ENCODE assay signal across 8 mouse cellular contexts in genomic region chr6:5298092-5298554, GRCm38 (mm10). TPM values are rescaled to one million over a fixed set of nuclear protein-coding genes. Genes with fewer than 3 reads are reported as not detected.
DNase-seq lines count a peak whose midpoint lies in the region; ATAC-seq and TF ChIP-seq lines count a peak whose summit lies in the region.

TSS of gene Pon2 (minus strand) at chr6:5298455.

- H3K4me3 ChIP-seq in CH12.LX (replicated peaks in 1 of 3; ENCODE audit: low read depth in 2 of 3, low read length in 2 of 3, poor library complexity in 1 of 3): peak within 1 kb of the TSS; percentile 65 to 69 (median 67)
- H3K4me3 ChIP-seq in forebrain, embryonic 14.5 days (ENCODE audit: low read depth, low read length): peak within 1 kb of the TSS; percentile 57
- H3K4me3 ChIP-seq in lung, embryonic 15.5 days: peak within 1 kb of the TSS; percentile 63
- H3K4me3 ChIP-seq in olfactory bulb, adult 2 months (ENCODE audit: insufficient read depth, low read depth, low read length): peak within 1 kb of the TSS; percentile 62

- H3K4me2 ChIP-seq in CH12.LX (ENCODE audit: insufficient read depth, low read depth, poor library complexity, severe bottlenecking): peak within 1 kb of the TSS; percentile 85
- peak within 1 kb of the TSS; percentile 88 for H3K4me2 ChIP-seq in forebrain, embryonic 14.5 days (ENCODE audit: low read length)
- peak within 1 kb of the TSS; percentile 74 for H3K4me2 ChIP-seq in lung, embryonic 15.5 days

- TF ChIP-seq EP300 in CH12.LX (IDR thresholded peaks at IDR 0.05; ENCODE audit: low read length): no peak

- dilution Hi-C loops in CH12.LX (cut with MboI; ENCODE audit: extremely low pct_ligation_motif_present, extremely low pct_unique_long_range_greater_than_20kb, low sequenced_read_pairs): no loop called here

- DNase-seq in CH12.LX (ENCODE audit: extremely low read depth): peak; percentile 70
- DNase-seq in brain, adult 2 months (ENCODE audit: low read depth, low spot score): peak; percentile 55
- peak; percentile 81 for DNase-seq in forebrain, embryonic 14.5 days (ENCODE audit: low spot score)
- peak; percentile 89 to 92 for DNase-seq in heart, postnatal 14 days
- no peak for DNase-seq in large intestine, adult 2 months (ENCODE audit: low read depth, low spot score)
- peak; percentile 90 for DNase-seq in thymus, postnatal 14 days

- no peak for TF ChIP-seq CTCF in CH12.LX (conservative IDR thresholded peaks at IDR 0.05 in 1 of 2, IDR thresholded peaks at IDR 0.05 in 1 of 2; ENCODE audit: low read depth in 2 of 2, low read length in 2 of 2)
- TF ChIP-seq CTCF in olfactory bulb, adult 2 months (IDR thresholded peaks at IDR 0.05; ENCODE audit: insufficient read depth, low read depth, low read length): no peak

- intact Hi-C loops in heart, postnatal 14 days (cut with DNase I): loop anchor here (5.0 kb wide), 2 partner anchors 41 to 84 kb away; partner anchors contain the start of genes Asb4 and Pon3

- ATAC-seq in forebrain, embryonic 14.5 days: peak; percentile 92
- ATAC-seq in lung, embryonic 15.5 days (ENCODE audit: borderline replicate concordance, extremely low read depth, low FRiP score, low TSS enrichment): peak; percentile 95

- in situ Hi-C loops in CH12.LX (cut with MboI; ENCODE audit: low pct_ligation_motif_present, low pct_unique_long_range_greater_than_20kb, low sequenced_read_pairs): no loop called here

- no peak; the same call in 1 of the 2 replicates for TF ChIP-seq RAD21 in CH12.LX (IDR thresholded peaks at IDR 0.05; ENCODE audit: low read depth, low read length)

- H3K4me1 ChIP-seq in CH12.LX (ENCODE audit: control insufficient read depth in 1 of 2, insufficient read depth in 2 of 2): peaks cover 20 to 44% of the 10 kb centered on the region in 2 experiments
- H3K4me1 ChIP-seq in forebrain, embryonic 14.5 days (ENCODE audit: control insufficient read depth, insufficient read depth, low read length): 0 out of 2 replicates have a peak, but pooled peaks cover 4% of the 10 kb centered on the region
- peaks cover 11% of the 10 kb centered on the region for H3K4me1 ChIP-seq in lung, embryonic 15.5 days
- H3K4me1 ChIP-seq in olfactory bulb, adult 2 months (ENCODE audit: control insufficient read depth, insufficient read depth, low read length): peaks cover 5% of the 10 kb centered on the region; the same call in 1 of the 2 replicates

- peak; percentile 67 for TF ChIP-seq POLR2A in CH12.LX (IDR thresholded peaks at IDR 0.05; ENCODE audit: low read depth, low read length)
- TF ChIP-seq POLR2A in olfactory bulb, adult 2 months (IDR thresholded peaks at IDR 0.05; ENCODE audit: insufficient read depth, low read depth, low read length): no peak

- H3K9me3 ChIP-seq in CH12.LX (replicated peaks; ENCODE audit: low read length): no peaks in the 10 kb centered on the region
- no peaks in the 10 kb centered on the region for H3K9me3 ChIP-seq in forebrain, embryonic 14.5 days (replicated peaks; ENCODE audit: control insufficient read depth, low read length)
- no peaks in the 10 kb centered on the region for H3K9me3 ChIP-seq in lung, embryonic 15.5 days

- peak within 1 kb of the TSS; percentile 88 for H3K27ac ChIP-seq in CH12.LX (ENCODE audit: insufficient read depth, low read depth)
- H3K27ac ChIP-seq in forebrain, embryonic 14.5 days (ENCODE audit: low read depth, low read length): peak within 1 kb of the TSS; percentile 80
- peak within 1 kb of the TSS; percentile 93 for H3K27ac ChIP-seq in lung, embryonic 15.5 days
- H3K27ac ChIP-seq in olfactory bulb, adult 2 months (ENCODE audit: insufficient read depth, low read depth, low read length): no peak within 1 kb of the TSS

- peaks cover 18% of the 10 kb centered on the region for H3K79me2 ChIP-seq in CH12.LX (replicated peaks; ENCODE audit: control insufficient read depth, extremely low read depth, insufficient read depth, poor library complexity, severe bottlenecking)

- peaks cover 8 to 24% of the 10 kb centered on the region in 2 experiments for H3K36me3 ChIP-seq in CH12.LX (replicated peaks in 1 of 2; ENCODE audit: control insufficient read depth in 1 of 2, insufficient read depth in 1 of 2, low read length in 1 of 2)
- no peaks in the 10 kb centered on the region for H3K36me3 ChIP-seq in forebrain, embryonic 14.5 days (ENCODE audit: control insufficient read depth, insufficient read depth, low read length)
- H3K36me3 ChIP-seq in lung, embryonic 15.5 days: no peaks in the 10 kb centered on the region

- peak within 1 kb of the TSS; percentile 84 for H3K9ac ChIP-seq in CH12.LX (ENCODE audit: insufficient read depth, low read depth)
- H3K9ac ChIP-seq in forebrain, embryonic 14.5 days (ENCODE audit: low read length): peak within 1 kb of the TSS; percentile 71
- peak within 1 kb of the TSS; percentile 67 for H3K9ac ChIP-seq in lung, embryonic 15.5 days

- WGBS in forebrain, embryonic 14.5 days: under 1% methylated on average over 46 of the region's 47 CpGs
- WGBS in large intestine, adult 2 months: under 1% methylated on average over 44 of the region's 47 CpGs
- under 1% methylated on average over 44 of the region's 47 CpGs for WGBS in lung, embryonic 15.5 days
- WGBS in olfactory bulb, adult 2 months: under 1% methylated on average over 47 of the region's 47 CpGs

- H3K27me3 ChIP-seq in CH12.LX (replicated peaks): no peaks in the 10 kb centered on the region
- no peaks in the 10 kb centered on the region for H3K27me3 ChIP-seq in forebrain, embryonic 14.5 days (replicated peaks; ENCODE audit: control insufficient read depth, insufficient read depth, low read length)
- H3K27me3 ChIP-seq in lung, embryonic 15.5 days: no peaks in the 10 kb centered on the region

TF ChIP-seq in CH12.LX, 34 proteins besides CTCF, POLR2A, EP300 and RAD21 (continues in another document):
- no peak for TF ChIP-seq NELFE (IDR thresholded peaks at IDR 0.05; ENCODE audit: low read depth, low read length)
- TF ChIP-seq USF1 (IDR thresholded peaks at IDR 0.05; ENCODE audit: low read depth, low read length): no peak
- TF ChIP-seq E2F4 (IDR thresholded peaks at IDR 0.05; ENCODE audit: insufficient replicate concordance, low read depth, low read length): no peak
- no peak for TF ChIP-seq ZNF384 (IDR thresholded peaks at IDR 0.05; ENCODE audit: low read depth, low read length)
- no peak for TF ChIP-seq SIN3A (IDR thresholded peaks at IDR 0.05; ENCODE audit: low read length)
- TF ChIP-seq MAZ (IDR thresholded peaks at IDR 0.05; ENCODE audit: low read depth, low read length): peak; percentile 41; the same call in 1 of the 2 replicates
- no peak for TF ChIP-seq JUN (IDR thresholded peaks at IDR 0.05; ENCODE audit: insufficient read depth, low read depth, low read length)
- TF ChIP-seq MEF2A (IDR thresholded peaks at IDR 0.05; ENCODE audit: borderline replicate concordance, low read depth, low read length): peak; percentile 59
- no peak for TF ChIP-seq USF2 (conservative IDR thresholded peaks at IDR 0.05; ENCODE audit: low read depth, low read length)
- TF ChIP-seq KAT2A (IDR thresholded peaks at IDR 0.05; ENCODE audit: insufficient replicate concordance, low read length): no peak
- no peak for TF ChIP-seq SMC3 (IDR thresholded peaks at IDR 0.05; ENCODE audit: low read depth, low read length)
- no peak for TF ChIP-seq ZKSCAN1 (IDR thresholded peaks at IDR 0.05; ENCODE audit: borderline replicate concordance, low read depth, low read length)
- TF ChIP-seq CHD1 (IDR thresholded peaks at IDR 0.05; ENCODE audit: low read depth, low read length): no peak
- TF ChIP-seq PAX5 (IDR thresholded peaks at IDR 0.05; ENCODE audit: low read length): no peak
- peak; percentile 14; the same call in 1 of the 2 replicates for TF ChIP-seq MYC (IDR thresholded peaks at IDR 0.05; ENCODE audit: low read depth, low read length)
- TF ChIP-seq RCOR1 (conservative IDR thresholded peaks at IDR 0.05; ENCODE audit: low read depth, low read length): no peak
- TF ChIP-seq UBTF (IDR thresholded peaks at IDR 0.05; ENCODE audit: low read depth, low read length): peak; percentile 99
- no peak; the same call in 1 of the 2 replicates for TF ChIP-seq TCF12 (IDR thresholded peaks at IDR 0.05; ENCODE audit: low read depth, low read length)
- no peak for TF ChIP-seq ELF1 (IDR thresholded peaks at IDR 0.05; ENCODE audit: low read depth, low read length)
- TF ChIP-seq NRF1 (IDR thresholded peaks at IDR 0.05; ENCODE audit: low read depth, low read length): peak; percentile 57
- peak; percentile 87 for TF ChIP-seq MAX (IDR thresholded peaks at IDR 0.05; ENCODE audit: low read length)
- 0 out of 2 replicates have a peak, but pooled peaks have one; percentile 4 for TF ChIP-seq IRF4 (IDR thresholded peaks at IDR 0.05; ENCODE audit: low read depth, low read length)
- no peak for TF ChIP-seq CHD2 (IDR thresholded peaks at IDR 0.05; ENCODE audit: low read length)
- no peak for TF ChIP-seq MAFK (IDR thresholded peaks at IDR 0.05; ENCODE audit: insufficient replicate concordance, low read length)
- no peak for TF ChIP-seq HCFC1 (IDR thresholded peaks at IDR 0.05; ENCODE audit: low read depth, low read length)
- no peak for TF ChIP-seq ETS1 (conservative IDR thresholded peaks at IDR 0.05; ENCODE audit: low read depth, low read length)
- TF ChIP-seq ZMIZ1 (IDR thresholded peaks at IDR 0.05; ENCODE audit: low read depth, low read length): peak; percentile 72
- TF ChIP-seq BHLHE40 (IDR thresholded peaks at IDR 0.05; ENCODE audit: low read depth, low read length): peak; percentile 48
- no peak; the same call in 1 of the 2 replicates for TF ChIP-seq TBP (conservative IDR thresholded peaks at IDR 0.05; ENCODE audit: low read depth, low read length)
- TF ChIP-seq JUND (conservative IDR thresholded peaks at IDR 0.05; ENCODE audit: low read depth, low read length): no peak
- TF ChIP-seq POLR2AphosphoS2 (IDR thresholded peaks at IDR 0.05; ENCODE audit: low read depth, low read length): no peak
- no peak for TF ChIP-seq ZC3H11A (IDR thresholded peaks at IDR 0.05; ENCODE audit: low read depth, low read length)
- TF ChIP-seq MXI1 (IDR thresholded peaks at IDR 0.05; ENCODE audit: low read depth, low read length): no peak; the same call in 1 of the 2 replicates

RNA-seq across cellular contexts. Expression of gene Pon2, which starts in this region (rescaled TPM):
- total RNA-seq in CH12.LX (2012; rRNA removed): 14.2 and 18.5 TPM in 2 replicates
- total RNA-seq in CH12.LX (2014; rRNA removed): 32.0 and 36.9 TPM in 2 replicates
- 35.7 and 36.2 TPM in 2 replicates for polyA plus RNA-seq in CH12.LX (2012; ENCODE audit: insufficient read length, low read depth)
- polyA plus RNA-seq in forebrain, embryonic 14.5 days (2014; fragmentation: Nextera tagmentation; extraction: Ambion mirVana): 11.7 and 15.0 TPM in 2 replicates
- total RNA-seq in heart, postnatal 14 days (2021): 10 to 100 TPM; 17.8 to 20.9 TPM
- 28.7 and 37.6 TPM in 2 replicates for polyA plus RNA-seq in large intestine, adult 2 months (2012; rRNA removed)
- 49.4 and 54.4 TPM in 2 replicates for polyA plus RNA-seq in lung, embryonic 15.5 days (2015; fragmentation: Nextera tagmentation; extraction: Ambion mirVana)
- polyA plus RNA-seq in olfactory bulb, adult 2 months (2012; ENCODE audit: insufficient read depth, insufficient read length, low replicate concordance, missing spikeins): not detected in 2 replicates
